Mouse (Mus musculus): ENCODE data around the gene Cbx5.

DNA sequence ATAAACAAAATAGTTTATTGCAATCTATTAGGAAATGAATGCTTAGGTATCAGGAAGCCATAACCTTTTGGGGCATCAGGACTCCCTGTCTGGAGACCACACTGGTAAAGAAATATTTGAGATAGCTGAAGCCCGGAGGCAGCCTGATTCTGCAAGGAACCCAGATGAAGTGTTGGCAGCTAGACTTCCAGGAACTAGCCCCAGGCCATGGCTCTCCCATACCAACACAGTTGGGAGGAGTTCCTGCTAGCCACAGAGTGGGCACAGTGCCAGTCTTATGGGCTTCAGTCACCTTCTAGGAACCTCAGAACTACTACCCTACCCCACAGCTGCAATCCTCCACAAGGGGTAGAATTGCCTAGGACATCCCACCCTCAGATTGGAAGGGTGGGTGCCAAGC is 20.4 kb upstream of the Cbx5 start:
- TF ChIP-seq CTCF (IDR thresholded peaks at IDR 0.05; ENCODE audit: borderline replicate concordance, insufficient read depth, low read length) (no peak), POLR2A (IDR thresholded peaks at IDR 0.05; ENCODE audit: low read depth, low read length) (no peak)
